Mouse (Mus musculus): ENCODE results near the gene Prss30.

- TF ChIP-seq POLR2A (IDR thresholded peaks at IDR 0.05; ENCODE audit: borderline replicate concordance, low read depth, low read length) (no peak), CTCF (IDR thresholded peaks at IDR 0.05; ENCODE audit: low read depth, low read length) (no peak)
Measured at GRCm38 (mm10) chr17:23955174-23955573, 25.2 kb downstream of the Prss30 start, which contains the start of gene Sbpl.

Data from bone marrow macrophage, adult 2 months (primary cell).